Mouse (Mus musculus): ENCODE measurements around the gene Cysltr2.
A peak's percentile ranks its signal among the peaks of the same experiment; 100 is the strongest.

The Cysltr2 gene

GRCm38 (mm10) chr14:73048937-73049336, at the start of gene Cysltr2:
Gene Cysltr2, minus strand, starts transcription at chr14:73049114.
- no peak for DNase-seq (ENCODE audit: low spot score)

GRCm38 (mm10) chr14:73094802-73095550, 46.1 kb upstream of the Cysltr2 start:
- DNase-seq (ENCODE audit: low spot score) = no peak

GRCm38 (mm10) chr14:73092871-73093270, 44.0 kb upstream of the Cysltr2 start:
- DNase-seq (ENCODE audit: low spot score) = no peak

GRCm38 (mm10) chr14:73088224-73088623, 39.3 kb upstream of the Cysltr2 start:
- DNase-seq (ENCODE audit: low spot score) = no peak

GRCm38 (mm10) chr14:73087746-73088145, 38.8 kb upstream of the Cysltr2 start:
- DNase-seq (ENCODE audit: low spot score) = no peak

- DNase-seq (ENCODE audit: low spot score) = no peak
Observed at GRCm38 (mm10) chr14:73087247-73087646, 38.3 kb upstream of the Cysltr2 start.

- no peak for DNase-seq (ENCODE audit: low spot score)
Observed at GRCm38 (mm10) chr14:73086425-73086824, 37.5 kb upstream of the Cysltr2 start.

GRCm38 (mm10) chr14:73083563-73083962, 34.6 kb upstream of the Cysltr2 start:
- no peak for DNase-seq (ENCODE audit: low spot score)

GRCm38 (mm10) chr14:73064460-73064859, 15.5 kb upstream of the Cysltr2 start:
- DNase-seq (ENCODE audit: low spot score) = no peak

- no peak for DNase-seq (ENCODE audit: low spot score)
Observed at GRCm38 (mm10) chr14:73058755-73059154, 9.8 kb upstream of the Cysltr2 start.

GRCm38 (mm10) chr14:73057764-73058163, 8.8 kb upstream of the Cysltr2 start:
- DNase-seq (ENCODE audit: low spot score) = no peak

GRCm38 (mm10) chr14:73056813-73057212, 7.9 kb upstream of the Cysltr2 start:
- no peak for DNase-seq (ENCODE audit: low spot score)

- no peak for DNase-seq (ENCODE audit: low spot score)
Observed at GRCm38 (mm10) chr14:73045199-73045928, 3.5 kb downstream of the Cysltr2 start.

- no peak for DNase-seq (ENCODE audit: low spot score)
Observed at GRCm38 (mm10) chr14:73041689-73042088, 7.2 kb downstream of the Cysltr2 start.

- DNase-seq (ENCODE audit: low spot score) = no peak
Observed at GRCm38 (mm10) chr14:73033290-73033689, 15.6 kb downstream of the Cysltr2 start.

GRCm38 (mm10) chr14:73031218-73031617, 17.7 kb downstream of the Cysltr2 start:
- DNase-seq (ENCODE audit: low spot score) = no peak

GRCm38 (mm10) chr14:73017272-73017671, 31.6 kb downstream of the Cysltr2 start:
- DNase-seq (ENCODE audit: low spot score) = no peak

GRCm38 (mm10) chr14:73015386-73015785, 33.5 kb downstream of the Cysltr2 start:
- DNase-seq (ENCODE audit: low spot score) = no peak

- DNase-seq (ENCODE audit: low spot score) = no peak
Observed at GRCm38 (mm10) chr14:73013723-73014544, 35.0 kb downstream of the Cysltr2 start.

GRCm38 (mm10) chr14:73001814-73002213, 47.1 kb downstream of the Cysltr2 start:
- no peak for DNase-seq (ENCODE audit: low spot score)

GRCm38 (mm10) chr14:73000325-73000724, 48.6 kb downstream of the Cysltr2 start:
- peak; percentile 63 for DNase-seq (ENCODE audit: low spot score)

GRCm38 (mm10) chr14:72998111-72998510, 50.8 kb downstream of the Cysltr2 start:
- no peak for DNase-seq (ENCODE audit: low spot score)

GRCm38 (mm10) chr14:72986044-72986443, 62.9 kb downstream of the Cysltr2 start:
- no peak for DNase-seq (ENCODE audit: low spot score)

Measured in ovary, postnatal 14 days (tissue).